Mouse (Mus musculus) heart, adult 9 months (tissue): ENCODE data around the gene Myo1c.

Experiments
- DNase-seq, 2 experiments: peaks; one replicate each; pipeline ENCODE4 v3.0.0; 2022; ENCODE audit warnings: low spot score in 2 of 2

The Myo1c gene

DNA sequence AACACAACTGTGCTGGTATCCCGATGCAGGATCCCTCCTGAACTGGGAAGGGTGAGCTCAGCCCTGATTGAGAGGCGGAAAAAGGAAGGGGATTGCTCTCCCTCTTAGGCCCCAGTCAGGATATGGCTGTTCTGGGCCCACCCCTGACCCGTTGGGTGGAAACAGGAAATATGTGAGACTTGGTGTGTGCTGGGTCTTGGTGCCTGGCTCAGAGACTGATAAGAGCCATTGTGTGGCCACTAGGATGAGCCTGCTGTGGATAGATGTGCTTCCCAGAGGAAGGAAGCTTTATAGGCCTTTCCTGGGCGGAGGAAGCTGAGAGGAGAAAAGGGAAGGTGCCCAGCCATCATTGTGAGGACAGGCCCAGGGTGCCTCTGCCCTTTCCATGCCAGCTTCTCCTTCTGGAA, 1.1 kb upstream of the Myo1c start:
- peak; percentile 72 to 86 for DNase-seq

DNA sequence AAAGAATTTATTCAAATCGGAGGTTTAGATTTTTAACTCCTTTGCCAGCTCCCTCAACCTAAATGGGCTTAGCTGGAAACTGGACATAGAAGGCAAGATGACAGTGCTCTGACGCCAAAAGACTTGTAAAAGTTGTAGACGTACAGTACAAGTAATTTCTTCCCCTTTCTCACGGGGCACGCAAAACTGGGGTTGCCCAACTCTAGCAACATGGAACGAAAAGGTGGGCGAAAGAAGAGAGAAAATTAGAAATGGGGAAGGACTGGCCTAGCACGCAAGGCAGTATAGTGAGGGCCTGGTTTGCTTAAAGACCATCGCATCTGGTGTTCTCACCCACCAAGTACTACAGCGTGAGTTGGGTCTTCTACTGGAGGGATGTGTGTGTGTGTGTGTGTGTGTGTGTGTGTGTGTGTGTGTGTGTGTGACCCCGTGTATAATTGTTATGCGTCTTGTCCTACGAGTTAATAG, 688 bp downstream of the Myo1c start:
- peak in 1 of 2 experiments; percentile 32 for DNase-seq

DNA sequence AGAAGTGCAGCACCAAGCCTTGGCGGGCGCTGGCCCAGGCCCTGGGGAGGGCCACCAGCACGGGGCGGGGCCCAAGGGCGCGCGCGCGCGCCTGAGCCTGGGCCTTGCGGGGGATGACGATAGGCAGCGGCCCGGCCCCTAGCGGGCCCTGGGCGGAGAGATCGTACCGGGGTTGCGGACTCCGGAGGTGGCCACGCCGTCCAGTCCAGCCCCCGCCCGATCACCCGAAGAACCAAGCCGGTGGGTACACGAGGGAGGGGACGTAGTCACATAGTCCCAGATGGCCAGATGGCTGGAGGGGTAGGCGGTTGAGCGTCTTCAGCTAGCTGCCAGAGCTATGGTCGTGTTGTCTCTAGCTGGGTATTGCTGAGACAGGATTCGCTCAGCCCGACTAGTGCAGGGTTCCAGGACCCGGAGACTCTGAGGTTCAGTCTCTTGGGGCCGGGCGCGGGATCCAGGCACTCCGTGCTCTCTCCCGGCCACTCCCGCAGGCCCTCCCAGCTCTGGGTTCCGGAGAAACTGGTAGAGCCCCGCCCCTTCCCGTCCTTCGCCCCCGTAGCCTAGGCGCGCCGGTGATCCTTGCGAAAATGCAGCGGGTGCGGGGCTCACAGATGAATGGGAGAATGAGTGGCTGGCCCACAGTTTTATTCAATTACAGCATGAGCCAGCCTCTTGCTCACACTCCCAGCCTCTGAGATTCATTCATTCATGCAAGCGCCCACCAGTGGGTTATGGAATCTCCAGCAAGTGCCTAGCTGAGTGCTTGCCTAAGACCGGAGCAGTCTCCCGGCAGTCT, 1.3 kb downstream of the Myo1c start:
- DNase-seq: peak; percentile 87 to 89

DNA sequence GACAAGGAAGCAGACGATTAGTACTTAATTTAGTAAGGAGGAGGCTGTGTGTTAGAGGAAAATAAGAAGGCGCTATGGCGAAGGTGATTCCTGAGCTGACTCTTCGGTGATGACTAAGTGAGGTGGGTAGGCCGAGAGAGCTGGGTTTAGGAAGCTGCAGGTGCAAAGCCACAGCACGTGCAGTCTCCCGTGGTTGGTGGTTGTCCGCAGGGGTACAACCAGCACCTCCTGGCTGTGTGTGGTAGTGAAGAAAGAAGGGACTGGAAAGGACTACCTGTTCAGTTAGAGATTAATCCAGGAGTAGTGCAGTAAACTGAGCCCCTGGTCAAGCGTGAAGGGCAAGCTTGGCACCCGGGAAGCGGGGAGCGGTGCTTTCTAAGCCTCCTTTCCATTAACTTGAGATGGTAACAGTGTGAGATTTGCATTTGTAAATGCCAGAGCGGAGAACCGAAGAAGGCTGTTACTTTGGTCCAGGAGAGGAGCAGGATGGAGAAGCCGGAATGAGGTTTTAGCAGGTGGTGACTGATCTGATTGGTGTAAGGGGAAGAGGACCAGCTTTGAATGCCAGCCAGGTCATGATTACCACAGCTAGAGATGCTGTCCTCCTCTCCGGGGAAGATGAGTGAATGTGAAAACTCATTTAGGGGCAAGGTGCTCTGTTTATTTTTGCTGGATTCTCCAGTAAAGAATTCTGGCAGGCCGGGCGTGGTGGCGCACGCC, 2.1 kb downstream of the Myo1c start:
- no peak for DNase-seq

DNA sequence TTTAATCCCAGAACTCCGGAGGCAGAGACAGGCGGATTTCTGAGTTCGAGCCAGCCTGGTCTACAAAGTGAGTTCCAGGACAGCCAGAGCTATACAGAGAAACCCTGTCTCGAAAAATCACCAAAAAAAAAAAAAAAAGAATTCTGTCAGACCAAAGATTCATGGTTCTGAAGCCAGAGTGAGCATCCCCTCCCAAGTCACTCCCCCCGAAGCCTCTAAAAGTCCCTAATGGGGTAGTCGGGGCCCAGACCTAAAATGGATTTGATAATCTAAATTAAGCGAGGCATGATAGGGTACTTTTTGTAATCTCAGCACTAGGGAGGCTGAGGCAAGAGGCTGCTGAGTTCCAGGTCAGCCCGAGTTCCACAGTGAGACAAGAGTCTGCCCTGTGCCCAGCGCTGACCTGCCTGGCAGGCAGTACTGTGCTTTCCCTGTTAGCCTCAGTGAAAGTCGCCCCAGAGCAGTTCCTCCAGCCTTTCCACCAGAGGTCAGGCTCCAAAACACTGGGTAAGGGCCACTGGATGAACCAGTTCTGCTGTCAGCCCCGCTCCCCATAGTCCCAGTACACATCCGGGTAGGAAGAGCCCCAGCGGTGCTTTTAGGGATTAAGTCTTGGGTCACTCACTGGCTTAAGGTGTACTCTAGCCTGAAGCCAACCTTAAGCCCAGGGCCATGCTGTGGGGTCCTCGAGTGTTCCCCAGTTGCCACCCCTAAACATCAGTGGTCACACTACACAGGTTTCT, 2.8 kb downstream of the Myo1c start:
- peak; percentile 37 to 41 for DNase-seq

DNA sequence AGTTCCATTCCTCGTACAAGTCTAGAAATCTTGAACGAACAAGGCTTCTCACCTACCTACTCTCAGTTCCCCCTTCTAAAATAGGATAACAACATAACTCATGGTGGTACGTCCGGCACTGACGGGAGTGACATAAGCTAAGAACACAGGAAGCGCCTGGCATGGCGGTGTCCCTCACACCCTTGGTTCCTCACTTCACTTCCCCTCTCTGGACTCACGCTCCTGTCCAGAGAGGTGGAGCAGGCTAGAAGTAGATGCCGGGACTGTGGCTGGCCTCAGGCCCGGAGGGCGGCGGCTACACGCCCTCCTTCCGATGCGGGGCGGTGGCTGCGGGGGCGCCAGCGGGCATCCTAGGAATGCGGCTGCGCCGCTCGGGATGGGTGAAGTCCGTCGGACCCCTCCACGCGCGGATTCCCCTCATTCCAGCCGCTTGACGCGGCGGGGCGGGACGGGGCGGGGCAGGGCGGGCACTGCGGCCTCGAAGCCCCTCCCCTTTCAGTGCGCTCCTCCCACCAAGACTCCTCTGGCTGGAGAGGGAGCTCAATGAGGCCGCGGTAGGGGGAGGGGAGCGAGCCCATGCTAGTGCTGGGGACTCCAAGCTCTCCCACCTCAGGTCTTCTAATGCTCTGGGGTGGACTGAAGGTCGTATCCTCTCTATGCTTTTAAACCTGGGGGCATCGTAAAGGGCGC, 3.6 kb downstream of the Myo1c start:
- DNase-seq: peak; percentile 84 to 88

DNA sequence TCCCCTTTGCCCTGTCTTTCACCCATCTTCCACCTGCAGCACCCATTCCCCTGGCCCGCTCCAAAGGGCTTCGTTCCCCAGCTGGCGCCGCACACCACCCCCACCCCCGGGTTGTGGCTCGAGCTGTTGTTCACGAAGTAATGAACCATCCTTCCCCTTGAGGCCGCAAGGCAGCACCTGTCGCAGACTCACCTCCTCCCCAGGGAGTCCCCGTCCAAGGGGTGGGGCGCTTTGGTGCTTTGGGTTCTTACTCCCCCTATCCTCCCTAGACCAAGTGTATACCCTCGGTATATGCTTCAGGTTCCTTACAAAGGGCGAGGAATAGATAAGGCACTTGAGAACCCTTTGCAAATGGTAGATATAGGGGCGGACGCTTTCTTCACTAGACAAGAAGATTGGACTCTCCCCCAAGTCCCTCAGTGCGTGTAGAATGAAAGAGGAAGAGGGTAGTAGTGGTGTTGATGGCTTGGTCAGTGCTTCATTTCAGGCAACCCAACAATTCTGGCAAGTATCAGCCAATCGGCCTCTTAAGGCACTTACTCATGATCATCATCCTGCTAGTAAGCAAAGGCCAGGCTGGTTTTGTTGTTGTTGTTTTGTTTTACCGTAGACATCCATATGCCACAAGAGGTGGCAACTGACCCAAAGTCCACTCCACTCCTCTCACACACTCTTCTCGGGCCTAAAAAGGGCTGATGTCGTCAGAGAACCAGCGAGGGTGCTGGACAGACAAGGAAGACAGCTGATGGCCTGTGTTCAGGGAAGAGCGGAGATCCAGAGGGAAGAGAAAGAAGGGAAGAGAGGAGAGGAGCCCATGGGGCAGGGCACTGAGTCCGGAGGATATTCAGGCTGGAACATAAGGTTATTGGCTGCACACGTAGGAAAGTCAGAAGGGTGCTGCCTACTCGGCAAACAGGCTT, 4.4 kb downstream of the Myo1c start:
- peak in 1 of 2 experiments; percentile 36 for DNase-seq

DNA sequence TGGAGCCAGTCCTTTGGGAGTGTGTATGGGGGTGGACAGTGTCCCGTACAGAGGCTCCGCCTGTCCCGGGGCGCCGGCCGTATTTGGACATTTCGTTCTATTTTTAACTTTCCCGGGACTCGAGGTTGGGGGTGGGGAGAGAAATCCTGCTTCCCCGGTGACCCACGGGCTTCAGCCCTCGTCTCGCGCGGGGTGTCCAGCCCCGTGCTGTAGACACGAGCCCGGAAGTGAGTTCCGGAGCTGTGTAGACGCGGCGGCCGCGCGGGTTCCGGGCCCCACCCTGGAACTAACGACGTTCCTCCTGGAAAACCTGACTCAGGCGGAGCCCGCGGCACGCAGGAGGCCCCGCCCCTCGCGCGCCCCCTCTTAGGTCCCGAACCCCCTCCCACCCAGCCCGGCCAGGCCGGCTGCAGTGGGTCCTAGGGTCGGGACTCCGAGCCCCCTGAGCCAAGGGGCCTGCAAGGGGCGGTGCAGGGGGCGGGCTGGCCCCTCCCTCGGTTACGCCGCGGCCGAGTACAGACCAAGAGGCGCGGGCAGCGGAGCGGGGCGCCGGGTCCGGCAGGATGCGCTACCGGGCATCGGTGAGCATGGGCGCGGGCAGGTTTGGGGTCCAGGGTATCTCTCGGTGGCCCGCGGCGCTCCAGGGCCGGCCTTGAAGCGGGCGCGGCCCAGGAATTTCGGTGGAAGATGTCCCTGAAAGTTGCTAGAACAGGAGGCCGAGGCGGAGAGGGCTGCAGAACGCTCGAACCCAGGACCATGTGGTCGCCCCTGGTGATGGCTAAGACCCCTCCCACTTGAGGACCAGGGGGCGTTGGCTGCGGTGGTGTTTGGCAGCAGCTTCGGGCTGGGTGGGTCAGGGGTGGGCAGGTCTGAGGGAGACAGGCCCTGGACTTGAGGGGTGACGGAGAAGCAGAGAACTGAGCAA, 5.6 kb downstream of the Myo1c start:
- DNase-seq: peak; percentile 92

DNA sequence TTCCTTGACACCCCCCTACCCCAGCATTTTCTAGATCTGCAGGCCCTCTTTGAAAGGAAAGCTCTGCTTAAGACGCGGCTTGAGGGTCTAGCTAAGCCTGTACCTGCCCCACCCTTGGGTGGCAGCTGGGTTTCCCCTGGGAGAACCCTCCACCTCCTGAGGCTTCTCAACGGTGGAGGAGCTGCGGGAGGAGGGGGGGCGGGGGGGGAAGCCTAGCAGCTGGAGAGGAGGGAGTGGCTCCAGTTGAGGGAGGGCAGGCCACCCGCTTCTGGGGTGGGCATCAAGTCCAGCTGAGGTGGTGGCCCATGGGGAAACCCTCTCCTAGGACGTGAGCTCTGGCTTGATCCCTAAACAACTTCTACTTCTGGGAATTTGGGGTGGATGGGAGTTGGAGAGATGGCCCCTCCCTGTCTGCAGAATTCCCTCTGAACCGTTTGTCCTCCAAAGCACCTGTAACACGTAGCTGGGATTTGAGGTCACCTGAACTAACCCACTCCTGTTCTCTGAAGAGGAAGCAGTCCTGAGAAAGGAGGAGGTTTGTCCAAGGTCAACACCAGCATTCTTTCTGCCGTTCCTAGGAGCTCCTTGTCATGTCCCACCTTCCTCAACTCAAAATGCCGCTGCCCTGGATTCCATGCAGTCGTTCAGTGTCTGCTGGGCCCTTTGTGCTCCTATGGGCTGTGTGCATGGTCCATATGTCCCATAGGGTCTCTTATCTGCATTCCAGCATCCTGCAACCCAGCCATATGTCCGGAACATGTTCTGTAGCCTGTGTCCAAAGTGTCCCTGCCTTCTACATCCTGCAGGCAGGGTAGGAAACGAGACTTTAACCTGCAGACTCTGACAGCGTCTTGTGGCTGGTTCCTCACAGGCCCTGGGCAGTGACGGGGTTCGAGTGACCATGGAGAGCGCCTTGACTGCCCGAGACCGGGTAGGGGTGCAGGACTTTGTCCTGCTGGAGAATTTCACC, 6.6 kb downstream of the Myo1c start:
- DNase-seq: peak in 1 of 2 experiments; percentile 41

DNA sequence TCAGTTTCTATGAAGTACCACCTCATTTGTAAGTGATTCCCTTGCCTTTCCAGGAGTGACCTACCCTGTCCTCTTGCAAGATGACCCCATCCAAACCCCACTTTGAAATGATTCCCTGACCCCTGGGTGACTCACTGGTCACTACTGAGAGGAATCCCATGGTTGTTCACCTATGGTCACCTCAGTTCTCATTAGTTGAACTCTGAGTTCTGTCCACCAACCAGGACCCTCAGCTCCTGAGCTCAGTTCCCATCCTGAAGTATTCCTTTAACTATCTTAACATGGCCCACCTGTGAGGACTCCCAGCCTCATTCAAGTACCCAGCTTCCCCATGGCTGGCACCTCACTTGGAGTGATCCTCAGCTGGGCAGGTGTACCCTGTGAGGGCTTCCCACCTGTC, 7.5 kb downstream of the Myo1c start:
- DNase-seq: no peak

DNA sequence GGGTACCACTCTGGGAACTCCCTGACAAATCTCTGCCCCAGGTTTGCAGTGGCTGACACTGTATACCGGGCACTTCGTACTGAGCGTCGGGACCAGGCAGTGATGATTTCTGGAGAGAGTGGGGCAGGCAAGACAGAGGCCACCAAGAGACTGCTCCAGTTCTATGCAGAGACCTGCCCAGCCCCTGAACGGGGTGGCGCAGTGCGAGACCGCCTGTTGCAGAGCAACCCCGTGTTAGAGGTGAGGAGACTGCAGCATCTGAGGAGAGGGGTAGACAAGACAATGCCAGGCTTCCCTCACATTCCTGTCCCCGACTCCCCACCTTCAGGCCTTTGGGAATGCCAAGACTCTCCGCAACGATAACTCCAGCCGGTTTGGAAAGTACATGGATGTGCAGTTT, 8.0 kb downstream of the Myo1c start:
- DNase-seq: no peak

DNA sequence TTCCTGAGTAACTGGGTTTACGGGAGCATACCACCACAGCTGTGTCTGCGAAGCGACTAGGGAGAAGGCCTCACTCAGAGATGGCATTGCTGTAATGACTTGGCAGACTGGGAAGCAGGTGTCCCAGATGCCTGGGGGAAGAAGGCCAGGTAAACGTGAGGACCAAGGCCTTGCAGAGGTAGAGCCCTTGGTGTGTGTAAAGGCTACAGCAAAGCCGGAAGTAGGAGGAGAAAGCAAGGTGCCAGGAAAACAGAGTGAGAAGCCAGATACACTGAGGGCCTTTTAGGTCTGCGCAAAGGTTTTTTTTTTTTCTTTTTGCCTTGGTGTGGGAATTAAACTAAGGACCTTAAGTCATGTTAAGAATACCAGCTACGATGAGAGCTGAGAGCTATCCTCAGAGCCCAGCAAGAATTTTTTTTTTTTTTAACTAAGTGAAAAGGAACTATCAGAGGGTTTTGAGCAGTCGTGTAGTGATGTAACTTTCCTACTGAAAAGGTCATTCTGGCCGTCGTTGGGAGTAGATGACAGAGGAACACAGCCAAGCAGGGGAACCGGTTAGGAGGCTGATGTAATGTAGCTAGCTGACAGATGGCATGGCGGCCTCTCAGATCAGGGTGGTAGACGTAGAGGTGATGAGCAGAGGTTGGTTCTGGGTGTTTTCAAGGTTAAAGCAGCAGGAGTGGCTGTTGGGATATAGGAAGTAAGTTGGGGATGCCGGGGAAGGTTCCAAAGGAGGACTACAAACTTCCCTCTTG, 8.9 kb downstream of the Myo1c start:
- DNase-seq: peak in 1 of 2 experiments; percentile 33

DNA sequence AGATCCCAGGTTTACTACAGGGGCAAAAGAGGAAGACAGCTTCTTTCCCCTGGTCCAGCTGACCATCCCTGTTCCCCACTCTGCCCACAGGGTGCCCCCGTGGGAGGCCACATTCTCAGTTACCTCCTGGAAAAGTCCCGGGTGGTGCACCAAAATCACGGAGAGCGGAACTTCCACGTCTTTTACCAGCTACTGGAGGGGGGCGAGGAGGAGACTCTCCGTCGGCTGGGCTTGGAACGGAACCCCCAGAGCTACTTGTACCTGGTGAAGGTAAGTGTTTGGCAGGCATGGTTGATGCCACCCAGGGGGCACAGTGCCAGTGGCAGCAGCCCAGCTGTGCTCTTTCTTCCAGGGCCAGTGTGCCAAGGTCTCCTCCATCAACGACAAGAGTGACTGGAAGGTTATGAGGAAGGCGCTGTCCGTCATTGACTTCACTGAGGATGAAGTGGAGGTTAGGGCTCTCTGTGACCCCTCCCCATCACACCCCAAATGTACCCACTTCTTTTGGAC, 9.8 kb downstream of the Myo1c start:
- DNase-seq: no peak

DNA sequence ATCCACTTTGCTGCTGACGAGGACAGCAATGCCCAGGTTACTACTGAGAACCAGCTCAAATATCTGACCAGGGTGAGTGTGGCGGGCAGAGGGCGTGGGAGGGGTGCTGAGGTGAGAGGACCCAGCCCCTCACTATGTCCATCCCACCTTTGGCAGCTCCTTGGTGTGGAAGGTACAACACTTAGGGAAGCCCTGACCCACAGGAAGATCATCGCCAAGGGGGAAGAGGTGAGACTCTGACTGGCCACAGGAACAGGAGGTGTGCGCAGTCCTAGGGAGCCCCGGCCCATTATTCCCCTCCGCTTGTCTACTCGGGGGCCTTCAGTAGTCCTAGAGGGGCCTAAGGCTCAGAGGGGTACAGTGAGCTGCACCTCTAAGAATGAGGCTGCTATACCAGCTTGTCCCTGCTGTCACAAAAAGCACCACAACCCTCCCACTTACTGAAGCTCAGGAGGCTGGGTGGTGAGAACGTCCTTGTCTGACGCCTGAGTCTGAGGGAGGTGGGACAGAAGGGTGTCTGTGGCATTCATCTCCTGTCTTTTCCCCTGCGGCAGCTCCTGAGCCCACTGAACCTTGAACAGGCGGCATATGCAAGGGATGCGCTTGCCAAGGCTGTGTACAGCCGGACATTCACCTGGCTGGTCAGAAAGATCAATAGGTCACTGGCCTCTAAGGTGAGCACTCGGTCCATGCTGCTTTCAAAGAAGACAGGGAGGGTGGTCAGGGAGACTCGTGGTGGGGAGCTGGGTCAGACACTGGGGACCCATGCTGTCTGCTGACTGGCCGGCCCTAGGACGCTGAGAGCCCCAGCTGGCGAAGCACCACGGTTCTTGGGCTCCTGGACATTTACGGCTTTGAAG, 10.9 kb downstream of the Myo1c start:
- DNase-seq: no peak

DNA sequence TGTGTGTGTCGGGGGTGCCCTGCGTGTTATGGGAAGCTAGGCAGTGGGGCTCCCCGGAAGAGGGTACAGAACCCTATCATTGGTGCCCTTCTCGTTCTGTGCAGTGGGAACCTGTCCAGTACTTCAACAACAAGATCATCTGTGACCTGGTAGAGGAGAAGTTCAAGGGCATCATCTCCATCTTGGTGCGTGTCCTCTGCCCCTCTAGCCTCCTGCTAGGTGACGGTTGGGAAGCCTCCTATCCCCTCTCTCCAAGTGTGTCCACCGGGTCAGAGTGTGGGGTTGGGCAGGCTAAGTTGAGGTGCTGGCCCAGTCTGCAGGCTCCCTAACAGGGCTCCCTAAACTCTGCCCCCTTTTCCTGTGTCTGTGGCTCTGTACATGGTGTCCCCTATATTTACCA, 11.8 kb downstream of the Myo1c start:
- no peak for DNase-seq

DNA sequence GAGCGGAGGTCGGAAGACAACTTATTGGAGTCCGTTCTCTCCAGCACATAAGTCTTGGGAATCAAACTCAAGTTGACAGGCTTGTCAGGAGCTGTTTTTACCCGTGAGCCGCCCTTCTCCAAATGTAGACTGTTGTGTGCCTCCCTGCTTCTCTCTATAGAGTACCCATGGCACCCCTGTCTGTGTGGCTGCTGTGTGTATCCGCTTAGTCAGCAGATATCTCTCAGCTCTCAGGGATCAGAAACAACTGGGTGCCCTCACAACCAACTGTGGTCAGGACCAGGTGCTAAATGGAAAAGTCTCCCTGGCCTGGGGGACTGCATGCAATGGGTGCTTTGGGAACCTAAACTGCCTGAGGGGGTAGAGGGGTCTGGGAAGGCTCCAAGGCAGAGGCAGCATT, 16.0 kb downstream of the Myo1c start:
- DNase-seq: no peak
